Mouse (Mus musculus) adrenal gland, postnatal 36 days (tissue): Measurements from ENCODE around the gene Gpr142. TPM values are rescaled to one million over a fixed set of nuclear protein-coding genes. Genes with fewer than 3 reads are reported as not detected.
A peak's percentile ranks its signal among the peaks of the same experiment; 100 is the strongest.

ENCODE experiments used
- DNase-seq, 2 experiments: peaks; one replicate each; pipeline ENCODE4 v3.0.0; 2021; ENCODE audit warnings: mixed read lengths in 1 of 2
- total RNA-seq, 2 experiments: library from RNA; stranded (reverse); gene quantifications; 2 replicates each; pipeline ENCODE4 v1.2.3; 2021

The Gpr142 gene
- total RNA-seq, 2 experiments from 2014 or later: not detected

DNA sequence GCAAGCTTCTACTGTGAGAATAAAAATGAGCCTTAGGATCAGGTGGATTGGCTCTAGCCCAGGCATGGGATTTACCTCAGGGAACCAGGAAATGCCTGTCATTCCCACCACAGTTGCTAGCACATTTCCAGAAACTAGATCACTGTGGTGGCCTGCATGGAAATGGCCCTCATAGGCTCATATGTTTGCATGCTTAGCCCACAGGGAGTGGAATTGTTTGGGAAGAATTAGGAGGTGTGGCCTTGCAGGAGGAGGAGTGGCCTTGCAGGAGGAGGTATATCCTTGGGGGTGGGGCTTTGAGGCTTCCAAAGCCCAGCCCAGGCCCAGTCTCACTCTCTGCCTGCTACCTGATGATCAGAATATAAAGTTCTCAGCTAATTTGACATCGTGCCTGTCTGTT lies 3.2 kb downstream of the Gpr142 start:
- no peak for DNase-seq

DNA sequence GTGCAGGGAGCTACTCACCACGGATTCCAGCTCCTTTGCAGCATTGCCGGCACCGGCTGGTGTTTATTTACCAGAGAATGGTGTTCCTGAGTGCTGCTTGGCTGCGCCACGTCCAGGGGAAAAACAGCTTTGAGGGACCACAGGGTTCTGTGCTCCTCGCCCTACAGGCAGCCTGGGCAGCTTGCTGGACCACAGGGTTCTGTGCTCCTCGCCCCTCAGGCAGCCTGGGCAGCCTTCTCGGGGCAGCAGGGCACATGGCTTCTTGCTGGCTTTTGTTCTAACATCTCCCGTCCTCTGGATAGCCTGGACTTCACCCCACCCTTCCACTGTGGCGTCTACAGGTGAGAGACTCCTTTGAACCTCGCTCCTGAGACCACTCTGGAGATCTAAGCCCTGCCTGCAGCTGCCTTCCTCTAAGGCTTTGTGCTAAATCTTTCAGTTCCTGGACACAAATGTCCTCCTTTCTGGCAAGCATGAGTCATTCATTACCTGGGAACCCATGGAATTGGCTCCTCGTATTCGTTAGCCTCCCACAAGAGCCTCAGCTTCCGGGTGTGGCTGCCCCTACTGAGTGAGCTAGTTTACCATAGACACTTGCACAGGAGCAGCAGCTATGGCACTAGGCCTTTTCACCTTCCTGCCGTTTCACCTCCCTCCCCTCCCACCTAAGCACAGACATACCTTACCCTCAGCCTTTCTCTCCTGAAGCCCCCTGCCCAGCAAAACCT lies 4.0 kb downstream of the Gpr142 start:
- no peak for DNase-seq

DNA sequence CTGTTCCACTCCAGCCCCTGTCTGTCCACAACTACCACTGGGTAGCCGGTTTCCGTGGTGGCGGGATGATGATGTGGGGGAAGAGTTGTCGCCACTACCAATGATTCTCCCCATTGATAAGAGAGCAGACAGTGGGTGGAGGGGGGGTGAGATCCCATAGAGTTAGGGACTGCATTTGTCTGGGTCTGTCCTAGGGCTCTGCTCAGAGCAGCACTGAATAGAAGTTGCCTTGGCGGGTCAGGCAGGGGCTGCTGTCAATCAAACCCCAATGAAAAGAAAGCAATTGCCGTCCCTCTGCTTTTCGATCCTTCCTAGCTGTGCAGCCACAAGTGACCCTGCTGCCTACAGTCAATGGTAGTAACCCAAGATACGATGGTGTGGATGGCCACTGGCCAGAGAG lies 5.3 kb downstream of the Gpr142 start:
- DNase-seq: no peak

DNA sequence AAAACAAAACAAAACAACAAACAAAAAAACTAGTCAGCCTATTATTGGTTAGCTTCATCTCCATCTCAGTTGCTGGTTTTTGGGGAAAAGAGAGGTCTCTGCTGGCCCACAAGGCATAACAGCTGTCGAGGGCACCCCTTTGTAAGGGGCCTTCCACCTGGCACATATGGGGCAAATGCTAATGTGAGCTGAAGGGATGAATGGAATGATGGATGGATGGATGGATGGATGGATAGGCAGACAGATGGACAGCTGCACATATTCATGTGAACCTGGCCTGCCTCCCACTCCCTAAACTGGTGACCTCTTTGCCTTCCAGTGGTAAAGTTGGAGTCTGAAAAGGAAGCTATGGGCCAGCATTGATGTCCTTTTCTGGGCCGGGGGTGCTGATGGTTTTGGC lies 8.3 kb downstream of the Gpr142 start:
- DNase-seq: no peak

DNA sequence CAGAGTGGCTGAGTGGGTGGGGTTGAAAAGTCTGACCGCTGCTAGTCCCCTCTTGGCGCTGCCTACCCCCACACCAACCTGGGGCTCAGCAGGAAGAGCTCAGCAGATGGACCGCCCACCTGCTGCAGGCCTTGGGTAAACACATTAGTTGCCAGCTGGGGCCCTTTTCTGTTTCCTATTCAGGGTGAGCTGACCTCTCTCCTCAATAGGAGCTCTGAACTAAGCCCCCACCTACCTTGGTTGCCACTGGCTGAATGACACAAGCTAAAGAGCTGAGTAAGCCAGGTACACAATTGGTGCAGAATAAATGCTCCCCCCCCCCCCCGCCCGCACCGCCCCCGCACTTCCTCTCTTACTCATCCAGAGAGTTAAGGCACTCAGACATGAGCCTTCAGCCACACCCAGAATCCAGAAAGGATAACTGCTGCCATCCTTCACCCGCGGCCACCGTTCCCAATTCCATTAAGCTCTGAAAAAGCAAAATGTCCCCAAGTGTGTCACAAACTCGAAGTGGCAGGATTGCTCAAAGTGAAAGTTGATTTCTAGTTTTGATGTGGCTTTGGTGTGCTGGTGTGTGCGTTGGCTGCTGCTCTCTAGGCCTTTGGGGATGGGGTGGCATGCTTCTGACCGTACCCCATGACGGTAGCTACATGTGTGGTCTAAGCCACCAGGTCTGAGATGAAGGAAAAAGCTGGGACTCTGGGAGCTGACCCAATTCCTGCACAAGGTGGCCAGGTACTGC lies 9.1 kb downstream of the Gpr142 start:
- no peak for DNase-seq

DNA sequence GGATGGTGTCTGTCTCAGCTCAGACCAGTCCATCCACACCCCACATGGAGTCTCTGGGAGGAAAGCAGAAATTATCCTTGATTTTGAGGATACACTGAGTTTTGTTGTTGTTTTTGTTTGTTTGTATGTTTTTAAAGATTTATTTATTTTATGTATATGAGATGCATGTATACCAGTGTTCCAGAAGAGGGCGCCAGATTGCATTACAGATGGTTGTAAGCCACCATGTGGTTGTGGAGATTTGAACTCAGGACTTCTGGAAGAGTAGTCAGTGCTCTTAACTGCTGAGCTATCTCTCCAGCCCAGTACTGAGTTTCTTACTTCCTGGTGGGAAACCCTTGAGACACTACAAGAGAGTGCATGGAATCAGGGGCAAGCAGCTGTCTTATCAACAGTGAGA lies 10.6 kb downstream of the Gpr142 start:
- no peak for DNase-seq

DNA sequence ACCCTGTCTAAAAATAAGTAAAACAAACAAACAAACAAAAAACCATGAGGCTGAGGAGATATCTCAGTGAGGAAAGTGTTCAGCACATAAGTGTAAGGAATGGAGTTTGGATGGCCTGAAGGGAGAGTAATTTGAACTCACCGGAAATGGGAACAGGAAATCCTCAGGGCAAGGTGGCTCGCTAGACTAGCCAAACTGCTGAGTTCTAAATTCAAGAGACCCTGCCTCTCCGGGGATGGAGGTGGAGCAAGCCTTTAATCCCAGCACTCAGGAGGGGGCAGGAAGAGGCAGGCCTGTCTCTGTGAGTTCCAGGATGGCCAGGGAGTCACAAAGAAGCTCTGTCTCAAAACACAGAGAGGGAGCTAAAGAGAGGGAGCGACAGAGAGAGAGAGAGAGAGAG lies 11.6 kb downstream of the Gpr142 start:
- no peak for DNase-seq

DNA sequence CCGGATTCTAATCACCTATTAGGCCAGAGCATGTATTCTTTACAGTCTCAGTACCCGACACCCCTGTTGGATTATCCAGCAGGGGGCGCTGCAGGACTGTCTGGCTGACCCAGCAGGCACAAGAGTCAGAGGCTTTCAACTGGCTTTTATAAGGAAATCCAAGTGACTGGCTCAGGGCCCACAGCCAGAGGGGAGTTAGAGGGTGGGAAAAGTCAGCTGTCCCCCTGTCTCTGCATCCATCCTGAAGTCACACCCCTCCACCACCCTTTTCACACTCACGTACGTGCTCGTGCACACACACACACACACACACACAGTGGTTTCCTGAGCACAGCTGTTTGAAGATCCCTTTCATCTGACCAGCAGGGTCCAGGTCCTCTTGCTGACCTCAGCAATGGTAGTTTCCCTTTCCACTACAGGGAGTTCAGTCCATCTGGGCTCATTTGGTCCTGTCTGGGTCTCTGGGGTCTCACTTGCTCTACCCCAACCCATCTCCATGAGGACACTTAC lies 14.1 kb downstream of the Gpr142 start:
- DNase-seq: peak; percentile 94 to 95

DNA sequence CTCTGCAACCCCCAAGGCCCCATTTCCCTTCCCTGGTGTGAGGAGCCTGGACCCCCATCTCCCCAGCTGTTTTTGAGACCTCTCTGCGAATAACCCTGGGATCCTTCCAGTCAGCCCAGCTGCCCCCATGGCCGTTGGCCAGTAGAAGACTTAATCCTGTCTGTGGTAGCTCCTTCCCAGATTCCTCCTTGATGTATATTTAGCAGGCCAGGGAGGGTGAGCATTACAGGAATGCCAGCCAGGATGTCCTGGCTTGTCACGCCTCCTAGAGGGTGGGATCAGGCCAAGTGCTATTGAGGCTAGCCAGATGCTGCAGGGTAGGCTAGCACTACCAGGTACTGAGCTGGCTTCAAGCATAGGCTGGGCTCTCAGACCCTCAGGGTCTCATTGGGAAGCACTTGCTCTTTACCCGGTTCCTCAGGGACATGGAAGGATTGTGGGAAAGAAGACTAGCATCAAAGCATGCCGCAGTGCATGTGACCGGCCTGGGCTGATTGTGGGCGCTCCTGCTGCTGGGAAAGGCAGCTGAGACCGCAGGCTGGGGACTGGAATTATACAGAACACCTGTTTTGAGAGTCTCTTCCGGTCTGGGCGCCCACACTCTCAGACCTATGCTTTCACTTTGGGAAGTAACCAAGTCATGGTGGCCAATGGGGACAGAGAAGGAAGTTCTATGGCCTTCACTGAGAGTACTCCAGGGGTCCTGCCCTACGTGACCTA lies 16.3 kb downstream of the Gpr142 start:
- DNase-seq: no peak

DNA sequence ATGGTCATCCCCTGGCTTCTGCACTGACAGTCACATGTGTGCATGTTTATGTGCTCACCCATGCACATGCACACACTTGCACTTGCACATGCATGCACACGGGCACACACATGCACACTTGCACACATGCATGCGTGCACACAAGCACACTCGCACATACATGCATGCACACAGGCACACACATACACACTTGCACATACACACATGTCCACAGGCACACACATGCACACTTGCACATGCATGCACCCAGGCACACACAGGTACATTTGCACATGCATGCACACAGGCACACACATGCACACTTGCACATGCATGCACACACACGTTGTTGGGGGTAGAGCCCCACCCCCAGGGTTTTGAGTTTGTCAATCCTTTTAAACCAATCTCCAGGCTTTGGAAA lies 18.2 kb downstream of the Gpr142 start:
- DNase-seq: no peak

DNA sequence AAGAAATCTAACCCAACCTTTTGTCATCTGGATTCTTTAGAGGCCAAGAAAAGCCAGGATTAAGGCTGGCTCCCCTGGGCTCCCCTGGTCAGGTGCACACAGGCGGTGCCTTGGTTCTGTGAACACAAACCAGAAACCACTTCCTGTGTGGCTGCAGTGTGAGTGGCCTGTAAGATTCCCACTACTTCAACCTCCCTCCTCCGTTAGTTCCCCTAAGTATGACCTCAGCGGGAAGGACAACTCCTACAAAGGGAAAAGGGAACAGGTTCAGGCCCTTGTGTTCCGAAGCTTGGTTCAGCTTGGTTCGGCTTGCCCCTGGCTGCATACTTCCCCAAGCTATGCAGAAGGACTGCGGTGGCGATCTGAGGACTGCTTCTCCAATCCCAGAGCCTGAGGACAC lies 19.5 kb downstream of the Gpr142 start:
- no peak for DNase-seq

DNA sequence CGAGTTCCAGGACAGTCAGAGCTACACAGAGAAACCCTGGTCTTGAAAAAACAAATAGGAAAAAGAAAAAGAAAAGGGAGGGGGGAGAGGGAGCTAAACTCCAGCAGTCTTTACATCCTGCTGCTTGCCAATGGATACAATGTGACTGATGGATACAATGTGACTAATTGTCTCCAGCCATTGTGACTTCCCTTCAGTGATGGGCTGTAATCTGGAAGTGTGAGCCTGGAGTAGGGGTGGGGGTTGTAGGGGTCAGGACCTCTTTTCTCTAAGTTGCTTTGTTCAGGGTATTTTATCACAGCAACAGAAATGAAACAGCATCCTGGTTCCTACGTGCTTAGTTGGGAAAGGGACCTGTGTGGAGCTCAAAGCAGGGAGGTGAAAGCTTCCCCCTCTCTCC lies 20.4 kb downstream of the Gpr142 start:
- no peak for DNase-seq

DNA sequence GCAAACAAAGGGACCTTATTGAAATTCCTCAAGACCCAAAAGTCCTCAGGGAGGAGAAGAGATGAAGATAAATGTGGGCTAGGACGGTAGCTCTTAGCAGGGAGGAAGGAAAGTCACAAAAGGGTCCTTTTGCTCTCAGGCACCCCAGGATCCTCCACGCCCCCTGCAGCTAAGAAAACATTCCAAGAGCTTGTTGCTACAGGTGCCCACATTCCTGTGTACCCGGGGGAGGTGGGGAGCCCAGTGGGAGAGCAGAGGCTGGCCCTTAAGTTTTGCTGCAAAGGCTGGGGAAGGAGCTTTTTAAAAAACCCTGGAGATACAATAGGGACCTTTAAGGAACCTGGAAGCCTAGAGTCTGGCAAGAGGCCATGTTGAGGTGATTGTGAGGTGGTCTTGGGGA lies 21.7 kb downstream of the Gpr142 start:
- no peak for DNase-seq

DNA sequence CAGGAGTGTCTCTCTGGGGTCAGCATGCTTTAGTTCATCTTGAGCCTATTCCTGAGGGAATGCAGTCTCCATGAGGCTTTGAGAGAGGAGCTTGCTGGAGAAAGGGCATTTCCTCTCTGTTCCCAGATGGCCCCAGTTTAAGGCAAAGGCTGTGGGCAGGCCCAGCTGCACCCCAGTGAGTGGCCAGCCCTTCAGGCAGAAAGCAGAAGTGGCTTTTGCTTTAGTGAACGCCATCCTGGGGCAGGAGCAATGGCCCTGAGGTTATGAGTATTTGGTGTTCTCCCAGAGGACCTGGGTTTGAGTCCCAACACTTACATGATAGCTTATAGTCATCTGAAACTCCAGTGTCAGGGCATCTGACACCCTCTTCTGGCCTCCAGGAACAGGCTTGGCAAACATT lies 22.6 kb downstream of the Gpr142 start:
- no peak for DNase-seq

DNA sequence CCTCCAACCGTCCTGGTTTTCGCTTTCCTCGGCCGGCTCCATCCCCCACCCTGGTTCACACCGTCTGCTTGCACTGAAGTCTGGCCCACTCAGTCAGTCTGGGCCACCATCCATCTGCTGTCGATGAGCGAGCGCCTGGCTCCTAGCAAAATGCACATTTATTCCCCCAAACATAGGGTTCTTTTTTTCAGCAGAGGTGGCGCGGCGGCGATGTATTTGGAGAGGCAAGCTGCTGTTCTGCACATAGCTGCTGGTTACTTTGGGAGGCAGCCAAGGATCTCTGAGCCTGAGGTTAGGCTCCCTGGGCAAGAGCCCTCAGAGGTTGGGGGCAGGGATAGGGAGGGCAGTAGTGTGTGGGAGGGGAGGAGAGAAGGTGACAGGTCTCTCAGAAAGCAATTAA lies 24.0 kb downstream of the Gpr142 start:
- peak; percentile 17 to 46 for DNase-seq

DNA sequence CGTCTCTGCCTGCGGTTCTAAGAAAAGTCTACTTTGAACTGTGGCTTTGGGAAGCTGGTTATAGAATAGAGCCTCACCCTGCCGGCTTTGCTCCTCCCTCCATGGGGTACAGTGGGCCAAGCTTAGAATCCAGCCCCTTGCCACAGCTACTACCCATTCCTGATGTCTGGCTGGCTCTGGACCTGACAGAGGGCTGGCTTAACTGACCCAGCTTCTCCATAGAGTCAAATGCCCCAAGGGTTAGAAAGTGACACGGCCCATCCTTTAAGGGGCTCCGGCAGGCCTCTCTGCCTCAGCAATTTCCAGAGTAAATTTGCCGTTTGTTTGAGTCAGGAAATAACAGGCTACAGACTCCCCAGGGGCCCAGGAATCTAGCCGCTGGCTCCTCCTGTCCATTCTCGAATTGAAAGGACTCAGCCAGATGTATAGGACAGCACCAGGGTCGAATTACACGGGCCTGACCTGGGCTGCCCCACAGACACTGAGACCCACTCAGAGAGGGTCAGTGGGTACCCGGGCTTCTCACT lies 24.5 kb downstream of the Gpr142 start:
- no peak for DNase-seq

DNA sequence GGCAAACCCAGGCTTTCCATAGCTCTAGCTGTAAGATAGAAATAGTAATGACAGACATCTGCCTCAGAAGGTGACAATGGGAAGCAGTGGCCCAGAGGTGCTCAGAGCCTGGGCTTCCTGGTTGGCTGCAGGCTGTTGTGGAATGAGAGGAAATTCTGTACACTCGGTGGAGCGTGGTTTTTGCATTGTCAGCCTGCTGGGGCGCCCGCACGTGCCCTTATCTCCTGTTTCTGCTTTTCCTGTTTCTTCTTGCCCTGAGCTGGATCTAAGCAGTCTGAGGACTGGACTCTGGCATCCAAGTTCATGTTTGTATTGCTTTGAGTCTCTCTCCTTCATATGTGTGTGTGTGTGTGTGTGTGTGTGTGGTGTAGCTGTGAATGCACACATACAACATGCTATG lies 28.0 kb downstream of the Gpr142 start:
- no peak for DNase-seq

DNA sequence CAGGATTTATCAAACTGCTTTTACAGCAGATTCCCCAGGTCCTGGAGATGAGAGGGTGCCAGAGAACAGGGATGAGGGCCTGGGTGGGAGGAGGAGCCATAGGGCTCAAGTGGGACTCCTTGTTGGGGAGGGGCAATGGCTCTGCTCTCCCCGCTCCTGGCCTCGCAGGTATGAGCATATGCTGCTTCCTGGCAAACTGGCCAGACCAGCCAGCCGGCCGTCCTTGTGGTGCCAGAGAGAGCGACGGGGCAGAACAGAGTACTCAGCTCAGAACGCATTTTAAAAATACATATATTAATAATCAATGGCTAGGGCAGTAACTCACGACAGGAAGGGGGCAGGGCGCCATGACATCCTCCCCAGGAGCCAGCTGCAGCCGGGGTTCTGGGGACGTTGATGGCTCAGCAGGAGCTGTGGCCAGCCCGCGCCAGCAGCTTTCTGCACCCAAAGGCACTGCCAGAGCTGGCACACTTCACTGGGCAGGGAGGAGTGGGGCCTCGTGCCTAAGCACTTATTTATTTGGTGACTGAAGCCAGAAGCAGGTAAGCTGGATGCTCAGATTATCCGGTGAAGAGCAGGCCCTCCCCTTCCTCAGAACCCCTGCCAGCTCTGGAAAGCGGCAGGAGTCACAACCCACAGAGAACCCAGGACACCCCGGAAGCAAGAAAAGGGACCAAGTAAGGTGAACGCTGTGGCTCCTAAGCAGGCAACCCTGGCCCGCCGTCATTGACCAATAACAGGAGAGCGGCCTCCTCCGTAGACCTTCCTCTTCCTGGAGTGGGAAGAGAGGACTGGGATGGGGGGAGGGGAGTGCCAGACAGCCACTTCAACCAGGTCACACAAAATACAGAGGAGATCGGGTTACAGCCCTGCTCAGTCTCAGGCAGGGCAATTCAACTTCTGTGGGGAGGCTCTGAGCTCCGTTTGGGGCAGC lies 31.0 kb downstream of the Gpr142 start:
- peak; percentile 57 to 70 for DNase-seq

DNA sequence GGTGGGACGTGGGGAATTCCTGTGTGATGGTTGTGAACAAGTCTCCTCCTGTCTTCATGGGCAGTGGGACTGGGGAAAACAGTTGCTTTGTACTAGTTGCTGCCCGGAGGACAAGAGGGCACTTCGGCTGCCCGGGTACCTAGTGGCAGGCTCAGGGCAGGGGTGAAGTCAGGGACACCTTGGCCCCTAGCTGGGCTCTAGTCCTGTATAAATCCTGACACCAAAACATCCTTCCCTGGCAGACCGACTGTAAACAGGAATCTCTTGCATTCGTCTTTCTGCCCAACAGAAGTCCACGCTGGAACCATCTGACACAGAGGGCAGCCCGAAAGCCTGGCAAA lies 31.7 kb downstream of the Gpr142 start:
- DNase-seq: no peak

DNA sequence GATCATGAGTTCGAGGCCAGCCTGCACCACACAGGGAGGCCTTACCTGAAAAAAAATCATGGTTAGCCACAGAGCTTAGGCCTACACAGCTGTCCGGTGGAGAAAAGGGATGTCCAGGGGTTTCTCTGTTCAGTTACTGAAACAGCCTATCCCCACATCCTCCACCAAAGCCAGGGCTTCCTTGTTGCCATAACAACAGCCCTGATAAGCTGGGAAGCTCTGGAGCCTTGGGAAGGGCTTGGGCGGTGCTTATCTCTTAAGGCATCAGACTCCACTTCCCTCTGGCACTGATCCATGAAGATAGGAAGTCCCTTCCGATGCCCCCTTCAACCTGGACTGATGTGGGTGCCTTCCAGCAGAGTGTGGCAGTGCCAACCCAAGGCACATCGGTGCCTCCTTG lies 34.4 kb downstream of the Gpr142 start:
- no peak for DNase-seq

DNA sequence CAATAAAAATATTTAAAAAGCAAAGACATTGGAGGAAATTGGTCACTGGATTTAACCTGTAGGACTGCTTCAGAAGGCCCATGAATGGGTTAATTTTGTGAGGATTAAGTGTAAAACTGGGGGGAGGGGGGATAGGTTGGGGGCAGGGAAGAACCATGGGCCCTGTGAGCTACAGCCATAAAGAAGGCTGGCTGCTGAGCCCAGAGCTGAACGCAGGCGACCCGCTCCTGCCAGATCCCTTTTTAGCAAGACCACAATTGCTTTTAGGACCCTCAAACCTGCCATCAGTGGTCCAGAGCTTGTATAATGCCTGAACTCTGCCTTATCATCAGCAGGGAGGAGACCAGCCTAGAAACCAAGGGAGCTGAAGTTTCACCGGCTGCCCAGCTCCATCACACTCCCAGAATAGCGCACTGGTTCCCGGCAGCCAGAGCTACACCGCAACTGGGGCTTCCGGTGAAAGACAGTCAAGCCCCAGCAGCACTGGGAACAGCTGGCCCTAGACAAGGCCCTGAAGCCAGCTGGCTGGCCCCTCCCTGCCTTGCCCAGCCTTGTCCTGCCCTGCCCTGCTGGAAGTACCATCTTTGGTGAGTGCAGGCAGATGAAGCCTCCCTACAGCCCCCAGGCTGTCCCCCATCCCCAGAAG lies 45.2 kb downstream of the Gpr142 start:
- peak in 1 of 2 experiments; percentile 13 for DNase-seq
